Mouse (Mus musculus): ENCODE results near the gene Tm9sf3. TPM values are rescaled to one million over a fixed set of nuclear protein-coding genes. Genes with fewer than 3 reads are reported as not detected.

Gene Tm9sf3
- polyA plus RNA-seq, 1 experiment from 2014 or later = 304 TPM

- no peak for TF ChIP-seq CTCF (IDR thresholded peaks at IDR 0.05)
- CTCF ChIA-PET = interaction anchor here (1.0 to 1.1 kb wide), 2 partner anchors 10 to 494 kb away, joined by 3 read pairs; no protein-coding TSS in a partner anchor
- DNase-seq (ENCODE audit: low read depth, low spot score) = no peak
- in situ Hi-C loops (cut with MboI; ENCODE audit: low pct_unique_long_range_greater_than_20kb) = no loop called here
- H3K27me3 ChIP-seq = no peaks in the 10 kb centered on the region
- ATAC-seq = peak; percentile 78
- POLR2A ChIA-PET = interaction anchor here (1.0 to 1.5 kb wide), 3 partner anchors 13 to 213 kb away, joined by 3 to 4 read pairs (median 3); no protein-coding TSS in a partner anchor
These were observed 826 bp downstream of the Tm9sf3 start for GRCm38 (mm10) chr19:41262712-41263629.

DNA sequence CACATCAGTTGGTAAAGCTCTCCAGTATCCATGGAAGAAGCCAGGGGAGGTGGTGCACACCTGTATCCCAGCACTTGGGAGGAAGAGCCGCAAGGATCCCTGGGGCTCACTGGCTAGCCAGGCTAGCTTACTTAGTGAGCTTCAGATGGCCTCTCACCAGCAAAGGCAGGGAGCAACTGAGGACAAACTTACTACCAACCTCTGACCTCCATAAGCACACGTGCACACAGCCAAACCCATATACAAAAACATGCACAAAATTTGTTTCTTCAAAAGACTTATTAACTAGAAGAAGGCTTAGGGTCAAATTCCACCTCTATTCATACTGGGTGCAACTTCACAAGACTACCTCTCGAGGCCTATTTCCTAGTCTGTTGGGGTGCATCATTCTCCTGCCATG, 3.1 kb downstream of the Tm9sf3 start:
- no peak for TF ChIP-seq CTCF (IDR thresholded peaks at IDR 0.05)
- no peaks in the 10 kb centered on the region for H3K27me3 ChIP-seq
- POLR2A ChIA-PET = interaction anchor here (0.5 kb wide), 1 partner anchor 594 kb away, joined by 4 read pairs; no protein-coding TSS in a partner anchor
- CTCF ChIA-PET = interaction anchor here (2.2 kb wide), 1 partner anchor 10 kb away, joined by 9 read pairs; no protein-coding TSS in a partner anchor
- in situ Hi-C loops (cut with MboI; ENCODE audit: low pct_unique_long_range_greater_than_20kb) = no loop called here
- ATAC-seq (no peak), DNase-seq (ENCODE audit: low read depth, low spot score) (no peak)

- no peak for ATAC-seq
- no peak for DNase-seq (ENCODE audit: low read depth, low spot score)
- CTCF ChIA-PET = interaction anchor here (0.9 to 3.0 kb wide), 8 partner anchors 9 to 220 kb away, joined by 3 to 22 read pairs (median 3); no protein-coding TSS in a partner anchor
- in situ Hi-C loops (cut with MboI; ENCODE audit: low pct_unique_long_range_greater_than_20kb) = no loop called here
- no peaks in the 10 kb centered on the region for H3K27me3 ChIP-seq
- POLR2A ChIA-PET = no interaction called here
- TF ChIP-seq CTCF (IDR thresholded peaks at IDR 0.05) = no peak
These were observed 4.5 kb downstream of the Tm9sf3 start for GRCm38 (mm10) chr19:41259256-41259655.

DNA sequence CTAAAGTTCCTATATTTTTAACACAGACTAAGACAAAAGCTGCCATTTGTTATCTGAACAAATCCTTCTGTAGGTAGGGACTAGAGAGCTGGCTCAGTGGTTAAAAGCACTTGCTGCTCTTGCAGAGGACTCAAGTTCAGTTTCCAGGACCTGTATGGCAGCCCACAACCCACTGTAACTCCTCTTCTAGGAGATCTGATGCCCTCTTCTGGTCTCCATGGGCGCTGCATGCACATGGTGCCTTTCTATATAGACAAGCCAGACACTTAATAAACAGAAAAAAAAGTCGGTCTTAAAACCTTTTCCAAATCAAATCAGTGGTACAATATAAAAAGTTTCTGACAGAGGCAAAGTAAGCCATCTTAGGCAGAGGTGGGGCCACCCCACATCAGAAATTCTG, 5.1 kb downstream of the Tm9sf3 start:
- POLR2A ChIA-PET = interaction anchor here (0.6 kb wide), 1 partner anchor 54 kb away, joined by 3 read pairs; no protein-coding TSS in a partner anchor

GRCm38 (mm10) chr19:41254584-41254983, 9.2 kb downstream of the Tm9sf3 start:
- ChIA-PET POLR2A (interaction anchor here (0.7 kb wide), 1 partner anchor 451 kb away, joined by 4 read pairs; no protein-coding TSS in a partner anchor), CTCF (no interaction called here)
- no peak for ATAC-seq
- in situ Hi-C loops (cut with MboI; ENCODE audit: low pct_unique_long_range_greater_than_20kb) = no loop called here
- TF ChIP-seq CTCF (IDR thresholded peaks at IDR 0.05) = no peak
- DNase-seq (ENCODE audit: low read depth, low spot score) = no peak
- H3K27me3 ChIP-seq = no peaks in the 10 kb centered on the region

More for the DNA sequence above, 5.1 kb downstream of the Tm9sf3 start:
- DNase-seq (ENCODE audit: low read depth, low spot score) (no peak), ATAC-seq (no peak)
- CTCF ChIA-PET = interaction anchor here (0.9 to 3.0 kb wide), 9 partner anchors 9 to 221 kb away, joined by 3 to 22 read pairs (median 3); no protein-coding TSS in a partner anchor
- no peaks in the 10 kb centered on the region for H3K27me3 ChIP-seq
- peak; percentile 84 for TF ChIP-seq CTCF (IDR thresholded peaks at IDR 0.05)
- in situ Hi-C loops (cut with MboI; ENCODE audit: low pct_unique_long_range_greater_than_20kb) = no loop called here

DNA sequence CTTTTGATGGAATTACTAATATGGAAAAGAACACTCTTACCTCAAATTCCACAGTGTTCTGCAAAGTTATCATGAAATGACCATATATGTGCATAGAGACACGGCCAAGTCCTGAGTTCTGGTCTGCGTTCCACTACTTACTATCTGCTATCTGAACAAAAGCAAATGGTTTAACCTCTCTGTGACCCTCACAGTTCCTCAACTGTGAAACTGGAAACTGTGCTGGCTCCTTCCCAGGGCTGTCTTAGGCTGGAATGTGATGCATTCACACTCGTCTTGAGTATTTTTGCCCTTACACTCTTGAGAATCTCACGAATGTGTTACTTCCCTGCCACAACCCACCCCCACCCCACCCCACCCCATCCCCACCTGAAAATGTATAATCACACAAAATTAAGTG, 14.8 kb downstream of the Tm9sf3 start:
- in situ Hi-C loops (cut with MboI; ENCODE audit: low pct_unique_long_range_greater_than_20kb) = no loop called here

GRCm38 (mm10) chr19:41248271-41248670, 15.5 kb downstream of the Tm9sf3 start:
- no peaks in the 10 kb centered on the region for H3K27me3 ChIP-seq
- DNase-seq (ENCODE audit: low read depth, low spot score) (no peak), ATAC-seq (peak; percentile 56)
- no peak for TF ChIP-seq CTCF (IDR thresholded peaks at IDR 0.05)
- in situ Hi-C loops (cut with MboI; ENCODE audit: low pct_unique_long_range_greater_than_20kb) = no loop called here
- ChIA-PET CTCF (interaction anchor here (3.9 kb wide), 1 partner anchor 10 kb away, joined by 22 read pairs; no protein-coding TSS in a partner anchor), POLR2A (no interaction called here)

More for the DNA sequence above, 14.8 kb downstream of the Tm9sf3 start:
- ChIA-PET CTCF (interaction anchor here (3.9 kb wide), 1 partner anchor 10 kb away, joined by 22 read pairs; no protein-coding TSS in a partner anchor), POLR2A (no interaction called here)
- no peaks in the 10 kb centered on the region for H3K27me3 ChIP-seq
- no peak for TF ChIP-seq CTCF (IDR thresholded peaks at IDR 0.05)
- ATAC-seq (peak; percentile 70), DNase-seq (ENCODE audit: low read depth, low spot score) (no peak)

- no peak for TF ChIP-seq CTCF (IDR thresholded peaks at IDR 0.05)
- no peak for DNase-seq (ENCODE audit: low read depth, low spot score)
- no peaks in the 10 kb centered on the region for H3K27me3 ChIP-seq
- in situ Hi-C loops (cut with MboI; ENCODE audit: low pct_unique_long_range_greater_than_20kb) = no loop called here
- ChIA-PET CTCF (interaction anchor here (1.3 to 1.9 kb wide), 2 partner anchors 13 to 149 kb away, joined by 5 read pairs; no protein-coding TSS in a partner anchor), POLR2A (no interaction called here)
- no peak for ATAC-seq
These were observed 17.5 kb downstream of the Tm9sf3 start for GRCm38 (mm10) chr19:41246271-41246670.

DNA sequence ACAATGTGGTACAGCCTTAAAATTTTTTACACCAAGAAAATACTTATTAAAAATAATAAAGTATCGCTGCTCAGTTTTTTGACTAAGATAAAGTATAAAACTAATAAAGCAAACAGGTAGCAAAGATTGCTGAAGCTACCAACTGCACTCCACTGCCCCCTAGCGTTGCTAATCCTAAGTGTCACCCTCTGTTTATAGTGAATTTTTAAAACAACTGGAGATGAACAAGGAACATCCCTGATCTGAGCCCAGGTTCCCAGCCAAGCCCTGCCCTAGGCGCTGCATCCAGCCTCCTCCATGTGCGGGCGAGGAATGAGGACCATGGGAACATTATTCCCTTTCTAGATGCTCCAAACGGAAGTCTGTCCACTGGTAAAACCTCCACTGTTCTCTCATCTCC, 19.2 kb downstream of the Tm9sf3 start:
- peak; percentile 72 for TF ChIP-seq CTCF (IDR thresholded peaks at IDR 0.05)
- CTCF ChIA-PET = interaction anchor here (1.2 kb wide), 1 partner anchor 13 kb away, joined by 4 read pairs; no protein-coding TSS in a partner anchor
- DNase-seq (ENCODE audit: low read depth, low spot score) (no peak), ATAC-seq (no peak)
- no peaks in the 10 kb centered on the region for H3K27me3 ChIP-seq
- in situ Hi-C loops (cut with MboI; ENCODE audit: low pct_unique_long_range_greater_than_20kb) = no loop called here
- POLR2A ChIA-PET = no interaction called here

- in situ Hi-C loops (cut with MboI; ENCODE audit: low pct_unique_long_range_greater_than_20kb) = no loop called here
- ChIA-PET POLR2A (interaction anchor here (0.9 kb wide), 1 partner anchor 10 kb away, joined by 3 read pairs; no protein-coding TSS in a partner anchor), CTCF (interaction anchor here (1.3 to 1.7 kb wide), 2 partner anchors 9 to 15 kb away, joined by 3 to 5 read pairs; no protein-coding TSS in a partner anchor)
- no peaks in the 10 kb centered on the region for H3K27me3 ChIP-seq
- DNase-seq (ENCODE audit: low read depth, low spot score) (no peak), ATAC-seq (no peak)
- no peak for TF ChIP-seq CTCF (IDR thresholded peaks at IDR 0.05)
These were observed 21.8 kb downstream of the Tm9sf3 start for GRCm38 (mm10) chr19:41241997-41242396.

Data from Patski (cell line).